Mouse (Mus musculus): ENCODE results near the gene Ttc39d. TPM values are rescaled to one million over a fixed set of nuclear protein-coding genes. Genes with fewer than 3 reads are reported as not detected.
"Not testable (repeated sequence)": the region's sequence is repeated elsewhere in the genome, so short reads cannot be mapped to it uniquely, and the experiment has no call there.

The Ttc39d gene
- total and polyA plus RNA-seq, 3 experiments, result 0.13 TPM; not detected in 2

- no peak; the same call in 1 of the 2 replicates for TF ChIP-seq BHLHE40 (IDR thresholded peaks at IDR 0.05; ENCODE audit: low read depth, low read length)
- peak; percentile 91 for TF ChIP-seq TCF12 (IDR thresholded peaks at IDR 0.05; ENCODE audit: low read depth, low read length)
- TF ChIP-seq MXI1 (IDR thresholded peaks at IDR 0.05; ENCODE audit: low read depth, low read length), result peak; percentile 92
- no peak for TF ChIP-seq PAX5 (IDR thresholded peaks at IDR 0.05; ENCODE audit: low read length)
- no peak for TF ChIP-seq CHD2 (IDR thresholded peaks at IDR 0.05; ENCODE audit: low read length)
- no peak for TF ChIP-seq CTCF (conservative IDR thresholded peaks at IDR 0.05 in 1 of 2, IDR thresholded peaks at IDR 0.05 in 1 of 2; ENCODE audit: low read depth in 2 of 2, low read length in 2 of 2)
- TF ChIP-seq CHD1 (IDR thresholded peaks at IDR 0.05; ENCODE audit: low read depth, low read length), result no peak
- TF ChIP-seq JUND (conservative IDR thresholded peaks at IDR 0.05; ENCODE audit: low read depth, low read length), result peak; percentile 59; the same call in 1 of the 2 replicates
- peak; percentile 96 for TF ChIP-seq HCFC1 (IDR thresholded peaks at IDR 0.05; ENCODE audit: low read depth, low read length)
- no peak for TF ChIP-seq RCOR1 (conservative IDR thresholded peaks at IDR 0.05; ENCODE audit: low read depth, low read length)
- no peak for TF ChIP-seq SMC3 (IDR thresholded peaks at IDR 0.05; ENCODE audit: low read depth, low read length)
These were observed 17.3 kb downstream of the Ttc39d start, which contains the start of gene Gemin6 (continued) for GRCm38 (mm10) chr17:80224326-80225116.

GRCm38 (mm10) chr17:80225142-80225541, 17.9 kb downstream of the Ttc39d start:
- in situ Hi-C loops (cut with MboI; ENCODE audit: low pct_ligation_motif_present, low pct_unique_long_range_greater_than_20kb, low sequenced_read_pairs); H3K27me3 ChIP-seq (replicated peaks); H3K27ac ChIP-seq (ENCODE audit: insufficient read depth, low read depth); H3K9me3 ChIP-seq (replicated peaks; ENCODE audit: low read length); dilution Hi-C loops (cut with MboI; ENCODE audit: extremely low pct_ligation_motif_present, extremely low pct_unique_long_range_greater_than_20kb, low sequenced_read_pairs): not testable (repeated sequence)
- DNase-seq (ENCODE audit: extremely low read depth), result peak; percentile 48
- Histone ChIP-seq H3K79me2 (replicated peaks; ENCODE audit: control insufficient read depth, extremely low read depth, insufficient read depth, poor library complexity, severe bottlenecking) (peaks cover 12% of the 10 kb centered on the region), H3K9ac (ENCODE audit: insufficient read depth, low read depth) (peak overlapping the region; percentile 99), H3K4me3 (replicated peaks in 1 of 3; ENCODE audit: low read depth in 2 of 3, low read length in 2 of 3, poor library complexity in 1 of 3) (peak overlapping the region; percentile 63 to 86 (median 64)), H3K36me3 (replicated peaks in 1 of 2; ENCODE audit: control insufficient read depth in 1 of 2, insufficient read depth in 1 of 2, low read length in 1 of 2) (peaks cover 9 to 21% of the 10 kb centered on the region in 2 experiments), H3K4me1 (ENCODE audit: control insufficient read depth in 1 of 2, insufficient read depth in 2 of 2) (peaks cover 5 to 49% of the 10 kb centered on the region in 2 experiments; a peak in 3 of 4 replicates), H3K4me2 (ENCODE audit: insufficient read depth, low read depth, poor library complexity, severe bottlenecking) (peak overlapping the region; percentile 94)
- peak; percentile 96 for TF ChIP-seq TBP (conservative IDR thresholded peaks at IDR 0.05; ENCODE audit: low read depth, low read length)

DNA sequence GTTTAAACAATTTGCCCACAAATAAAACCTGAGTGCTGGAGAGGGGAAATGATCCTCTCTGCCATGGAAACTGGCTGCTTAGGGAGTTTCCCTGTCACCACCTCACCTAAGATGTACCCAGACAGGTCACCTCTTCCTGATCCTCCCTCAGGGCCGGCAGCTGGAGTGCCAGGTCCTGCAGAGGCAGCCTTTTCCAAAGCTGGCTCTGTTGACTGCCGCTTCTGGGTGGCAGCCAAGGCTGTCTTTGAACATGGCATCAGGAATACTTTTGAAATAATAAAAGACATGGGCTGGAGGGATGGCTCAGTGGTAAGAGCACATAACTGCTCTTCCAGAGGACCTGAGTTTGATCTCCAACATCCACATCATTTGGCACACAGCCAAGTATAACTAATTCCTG, 22.1 kb downstream of the Ttc39d start:
- in situ Hi-C loops (cut with MboI; ENCODE audit: low pct_ligation_motif_present, low pct_unique_long_range_greater_than_20kb, low sequenced_read_pairs), result no loop called here
- H3K79me2 ChIP-seq (replicated peaks; ENCODE audit: control insufficient read depth, extremely low read depth, insufficient read depth, poor library complexity, severe bottlenecking), result peaks cover 11% of the 10 kb centered on the region
- dilution Hi-C loops (cut with MboI; ENCODE audit: extremely low pct_ligation_motif_present, extremely low pct_unique_long_range_greater_than_20kb, low sequenced_read_pairs), result no loop called here

More for the DNA sequence above, 22.1 kb downstream of the Ttc39d start:
- TF ChIP-seq EP300 (IDR thresholded peaks at IDR 0.05; ENCODE audit: low read length) (peak; percentile 16; the same call in 1 of the 2 replicates), SMC3 (IDR thresholded peaks at IDR 0.05; ENCODE audit: low read depth, low read length) (no peak)
- no peak overlapping the region for H3K4me3 ChIP-seq (replicated peaks in 1 of 3; ENCODE audit: low read depth in 2 of 3, low read length in 2 of 3, poor library complexity in 1 of 3)
- peaks cover 2 to 50% of the 10 kb centered on the region in 2 experiments; a peak in 3 of 4 replicates for H3K4me1 ChIP-seq (ENCODE audit: control insufficient read depth in 1 of 2, insufficient read depth in 2 of 2)
- DNase-seq (ENCODE audit: extremely low read depth), result no peak
- H3K9me3 ChIP-seq (replicated peaks; ENCODE audit: low read length), result no peaks in the 10 kb centered on the region
- no peaks in the 10 kb centered on the region for H3K27me3 ChIP-seq (replicated peaks)
- H3K9ac ChIP-seq (ENCODE audit: insufficient read depth, low read depth), result no peak overlapping the region
- H3K4me2 ChIP-seq (ENCODE audit: insufficient read depth, low read depth, poor library complexity, severe bottlenecking), result no peak overlapping the region
- H3K27ac ChIP-seq (ENCODE audit: insufficient read depth, low read depth), result no peak overlapping the region
- peaks cover 11 to 48% of the 10 kb centered on the region in 2 experiments for H3K36me3 ChIP-seq (replicated peaks in 1 of 2; ENCODE audit: control insufficient read depth in 1 of 2, insufficient read depth in 1 of 2, low read length in 1 of 2)

Measured in CH12.LX (cell line).